Mouse (Mus musculus): ENCODE measurements around the gene Fyn.

DNA sequence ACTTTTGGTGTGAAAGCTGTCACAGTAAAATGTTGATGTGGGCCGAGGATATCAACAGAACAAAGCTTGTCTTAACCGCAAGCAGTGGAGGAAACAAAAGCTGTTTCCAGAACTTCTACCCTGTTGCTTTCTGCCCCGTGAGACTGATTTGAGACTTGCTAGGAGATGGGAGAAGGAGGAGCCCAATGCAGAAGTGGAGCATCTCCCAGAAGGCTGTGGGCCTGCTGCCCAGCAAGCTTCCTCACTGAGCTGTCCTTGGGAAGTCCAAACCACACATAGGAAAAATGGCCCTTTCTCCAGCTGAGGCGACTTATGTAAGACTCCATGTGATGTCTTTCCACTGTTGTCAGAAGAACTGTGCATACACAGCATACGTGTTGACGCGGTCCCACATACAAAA, 101.7 kb downstream of the Fyn start:
- TF ChIP-seq CTCF (IDR thresholded peaks at IDR 0.05; ENCODE audit: low read depth, low read length) (no peak), GATA2 (IDR thresholded peaks at IDR 0.05; ENCODE audit: borderline replicate concordance, low read depth, low read length) (no peak), POLR2AphosphoS5 (IDR thresholded peaks at IDR 0.05; ENCODE audit: insufficient replicate concordance, low read depth, low read length) (no peak)
